Mouse (Mus musculus) cerebellum, adult (tissue): ENCODE results near the gene Map7.
A peak's percentile ranks its signal among the peaks of the same experiment; 100 is the strongest.

ENCODE experiments used
- ATAC-seq: cut with Nextera tagmentation; 2 replicates; pipeline ENCODE4 v1.9.2; 2017; ENCODE audit warnings: mild to moderate bottlenecking, moderate library complexity, mixed read lengths; ENCODE audit not compliant: insufficient number of reproducible peaks, low FRiP score, low TSS enrichment

The Map7 gene

DNA sequence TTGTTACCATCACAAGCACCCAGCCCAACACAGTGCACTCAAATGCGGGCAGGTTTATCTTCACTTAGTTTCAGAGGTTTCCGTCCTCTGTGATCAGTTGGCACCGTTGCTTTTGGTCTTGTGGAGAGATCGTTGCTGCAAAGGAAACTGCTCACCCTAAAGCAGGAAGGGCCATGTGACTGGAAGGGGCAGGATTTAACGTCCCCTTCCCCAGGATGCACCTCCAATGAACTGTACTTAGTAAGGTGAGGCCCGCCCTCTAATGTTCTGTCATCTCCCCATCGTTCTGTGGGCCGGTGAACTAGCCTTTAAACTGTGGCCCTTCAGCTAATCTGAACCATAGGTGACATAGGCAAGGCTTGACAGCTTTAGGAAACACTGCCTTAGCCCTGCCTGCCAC, 71.3 kb downstream of the Map7 start:
- no peak for ATAC-seq

GRCm38 (mm10) chr10:20220443-20221071, 72.3 kb downstream of the Map7 start:
- no peak for ATAC-seq

DNA sequence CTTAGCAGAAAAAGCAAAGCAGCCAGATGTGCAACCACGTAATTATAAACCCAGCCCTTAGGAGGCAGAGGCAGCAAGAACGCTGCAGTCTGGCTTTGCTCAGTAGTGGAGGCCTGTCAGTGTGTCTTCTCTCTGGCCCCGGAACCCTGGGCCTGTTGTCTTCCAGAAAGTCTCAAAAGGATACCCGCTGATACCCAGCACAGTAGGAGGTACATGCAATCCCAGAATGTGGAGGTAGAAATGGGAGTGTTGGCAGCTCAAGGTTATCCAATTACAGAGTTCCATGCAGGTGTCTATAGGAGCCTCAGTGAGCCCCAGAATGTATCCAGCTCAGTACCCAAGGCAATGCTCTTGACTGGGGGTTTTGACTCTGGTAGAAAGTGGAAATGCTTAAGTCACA, 73.7 kb downstream of the Map7 start:
- ATAC-seq: no peak

GRCm38 (mm10) chr10:20226728-20227127, 78.5 kb downstream of the Map7 start:
- ATAC-seq: peak; percentile 61; the same call in 1 of the 2 replicates

DNA sequence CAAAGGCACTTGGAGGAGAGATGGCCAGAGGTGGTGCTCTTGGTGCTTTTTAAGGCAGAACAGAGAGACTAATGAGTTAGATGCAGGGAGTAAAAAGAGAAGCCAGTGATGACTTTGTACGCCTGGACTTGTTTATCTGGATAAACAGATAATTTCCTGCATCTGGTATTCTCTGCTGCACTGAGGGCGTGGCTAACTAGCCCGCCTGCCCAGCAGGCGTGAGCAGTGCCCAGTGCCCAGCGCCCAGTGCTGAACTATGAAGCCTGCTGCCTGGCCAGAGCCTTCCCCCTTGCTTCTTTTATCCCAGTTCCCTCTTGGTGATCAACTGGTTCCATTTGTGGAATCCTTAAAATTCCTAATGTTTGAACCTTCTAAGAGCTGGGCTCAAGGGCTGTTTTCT, 81.8 kb downstream of the Map7 start:
- ATAC-seq: no peak

DNA sequence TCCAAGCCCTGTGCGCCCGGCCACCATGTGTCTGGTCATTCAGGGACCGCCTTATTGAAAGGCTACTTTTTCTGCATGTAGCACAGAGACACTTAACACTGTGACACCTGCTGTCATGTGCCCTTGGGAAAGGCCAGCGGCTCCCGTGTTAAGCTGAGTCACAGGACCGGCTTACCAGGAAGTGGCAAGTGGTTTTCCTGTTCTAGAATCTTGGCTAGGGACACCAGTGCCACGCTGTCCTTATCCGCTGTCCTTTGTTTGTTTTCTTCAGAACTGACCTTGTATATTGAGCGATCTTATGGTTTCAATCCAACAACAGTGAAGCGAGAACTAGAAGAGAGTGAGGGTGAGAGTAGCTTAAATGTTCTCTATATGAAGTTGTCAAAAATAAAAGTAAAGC, 85.2 kb downstream of the Map7 start:
- ATAC-seq: no peak

- ATAC-seq: no peak
Observed at GRCm38 (mm10) chr10:20234466-20234865, 86.2 kb downstream of the Map7 start.

DNA sequence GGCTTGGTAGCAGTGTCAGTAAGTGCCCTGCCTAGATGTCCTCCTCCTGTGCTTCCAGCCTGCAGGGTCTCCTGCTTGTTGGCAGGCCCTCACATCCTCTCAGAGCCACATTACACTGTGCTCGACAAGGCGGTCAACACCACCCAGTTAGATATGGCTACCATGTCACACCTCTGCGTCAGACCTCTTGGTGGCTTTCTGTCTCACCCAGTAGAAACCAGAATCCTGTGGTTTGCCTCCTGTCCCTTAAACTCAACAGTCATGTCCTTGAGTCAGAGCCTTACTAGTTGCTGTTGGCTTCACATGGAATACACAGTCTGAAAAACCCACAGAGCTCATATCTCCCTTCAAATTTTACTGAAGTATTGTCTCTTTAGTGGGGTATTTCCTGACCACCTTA, 87.4 kb downstream of the Map7 start:
- ATAC-seq: no peak

DNA sequence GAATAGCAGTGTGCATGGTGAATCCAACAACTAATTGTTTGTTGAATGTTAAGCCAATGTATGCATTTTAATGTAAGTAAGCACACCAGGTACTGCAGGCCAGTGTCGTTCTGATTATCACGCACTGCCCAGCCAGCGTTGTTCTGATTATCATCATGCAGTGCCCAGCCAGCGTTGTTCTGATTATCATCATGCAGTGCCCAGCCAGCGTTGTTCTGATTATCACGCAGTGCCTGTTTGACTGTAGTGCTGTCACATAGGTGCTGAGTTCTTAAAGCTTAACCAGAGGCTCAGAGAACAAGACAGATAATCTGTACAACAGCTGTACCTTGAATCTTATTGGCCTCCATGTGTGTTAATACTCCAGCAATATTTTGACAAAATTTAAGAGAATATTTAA, 88.0 kb downstream of the Map7 start:
- no peak for ATAC-seq

GRCm38 (mm10) chr10:20238281-20238680, 90.0 kb downstream of the Map7 start:
- no peak for ATAC-seq

DNA sequence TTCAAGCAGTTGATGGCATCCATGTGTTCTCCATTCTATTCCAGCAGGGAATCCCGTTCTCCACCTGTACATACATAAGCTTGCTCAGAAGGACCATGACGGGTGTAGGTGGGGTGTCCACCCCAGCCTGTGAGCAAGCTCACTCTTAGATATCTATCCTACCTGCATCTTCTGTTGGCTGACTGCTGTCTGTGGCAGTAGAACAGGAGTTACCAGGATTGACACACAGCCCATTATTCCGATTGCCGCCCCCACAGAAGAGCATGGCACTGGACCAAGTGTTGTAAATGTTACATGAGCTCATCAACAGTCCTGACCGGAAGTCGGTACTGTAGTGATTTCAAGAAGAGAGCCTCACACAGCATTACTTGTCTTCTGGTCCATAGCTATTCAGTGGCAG, 92.6 kb downstream of the Map7 start:
- peak; percentile 38; the same call in 1 of the 2 replicates for ATAC-seq

GRCm38 (mm10) chr10:20243321-20243720, 95.0 kb downstream of the Map7 start:
- ATAC-seq: no peak

GRCm38 (mm10) chr10:20245082-20245481, 96.8 kb downstream of the Map7 start:
- ATAC-seq: no peak

- no peak for ATAC-seq
Observed at GRCm38 (mm10) chr10:20249091-20249490, 100.8 kb downstream of the Map7 start.

- ATAC-seq: no peak
Observed at GRCm38 (mm10) chr10:20255579-20255978, 107.3 kb downstream of the Map7 start.

DNA sequence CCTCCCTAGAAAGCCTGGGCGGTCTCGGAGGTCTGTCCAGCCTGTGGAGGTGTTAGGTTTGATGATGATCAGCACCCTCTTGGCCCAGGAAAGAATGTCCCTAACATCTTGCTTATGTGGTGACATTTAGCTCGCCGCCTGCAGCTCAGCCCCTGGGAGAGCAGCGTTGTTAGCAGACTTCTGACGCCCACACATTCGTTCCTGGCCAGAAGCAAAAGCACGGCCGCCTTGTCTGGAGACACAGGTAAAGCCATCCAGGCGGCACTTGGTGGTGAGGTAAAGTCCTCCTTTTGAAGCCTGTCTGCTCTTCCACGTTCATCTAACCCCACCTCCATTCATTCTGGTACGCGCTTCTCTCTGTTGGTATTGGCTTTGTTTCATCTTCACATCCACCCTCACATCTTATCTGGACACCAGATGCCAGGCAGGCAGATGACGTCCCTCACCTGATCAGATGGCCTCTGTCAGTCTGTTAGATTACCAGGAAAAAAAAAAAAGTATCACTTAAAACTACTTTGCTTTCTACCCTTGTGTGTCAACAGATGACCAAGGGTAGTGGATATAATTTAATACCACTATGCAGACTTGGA, 108.9 kb downstream of the Map7 start:
- no peak; the same call in 1 of the 2 replicates for ATAC-seq

- no peak for ATAC-seq
Observed at GRCm38 (mm10) chr10:20257721-20258720, 109.8 kb downstream of the Map7 start.

- no peak for ATAC-seq
Observed at GRCm38 (mm10) chr10:20259476-20259875, 111.2 kb downstream of the Map7 start.

- no peak for ATAC-seq
Observed at GRCm38 (mm10) chr10:20262896-20263295, 114.6 kb downstream of the Map7 start.

DNA sequence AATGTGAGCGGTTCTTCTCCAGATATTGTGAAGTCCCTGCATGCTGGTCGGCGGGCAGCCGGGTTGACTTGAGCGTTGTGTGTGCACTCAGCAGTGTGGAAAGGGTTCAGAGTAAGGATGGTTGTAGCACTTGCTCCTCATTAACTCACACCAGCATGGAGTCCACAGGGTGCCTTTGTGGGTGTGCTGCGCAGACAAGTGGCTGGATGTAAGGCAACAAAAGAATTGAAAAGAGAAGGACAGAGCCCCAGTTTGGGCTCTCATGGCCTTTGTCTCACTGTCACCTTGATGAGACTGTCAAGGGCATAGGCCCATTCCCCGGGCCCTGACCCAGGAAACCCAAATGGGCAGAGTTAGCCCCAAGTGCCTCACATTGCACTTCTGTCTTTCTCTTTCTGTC, 116.2 kb downstream of the Map7 start:
- ATAC-seq: no peak

DNA sequence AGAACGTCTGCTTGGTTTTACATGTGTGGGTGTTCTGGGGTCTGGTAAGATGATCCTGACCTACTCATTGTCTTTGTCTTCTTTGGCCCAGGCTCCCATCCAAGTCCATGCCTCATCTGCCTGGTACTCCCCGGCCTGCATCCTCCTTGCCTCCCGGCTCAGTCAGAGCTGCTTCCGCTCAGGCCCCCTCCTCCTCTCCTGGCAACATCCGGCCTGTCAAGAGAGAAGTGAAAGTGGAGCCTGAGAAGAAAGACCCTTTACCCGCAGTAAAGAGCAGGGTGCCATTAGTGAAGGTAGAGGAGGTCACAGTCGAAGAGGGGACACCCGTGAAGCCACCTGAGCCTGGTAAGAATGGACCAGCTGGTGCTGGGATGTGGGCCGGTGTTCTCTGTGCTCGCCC, 118.8 kb downstream of the Map7 start:
- no peak for ATAC-seq
